Mouse (Mus musculus) heart, postnatal 0 days (tissue): ENCODE measurements around the gene Sf3b2. TPM values are rescaled to one million over a fixed set of nuclear protein-coding genes. Genes with fewer than 3 reads are reported as not detected.

Experiments
- ATAC-seq: fragments of 200-750 bp; cut with Nextera tagmentation; 2 replicates; pipeline ENCODE4 v1.8.0; 2017; ENCODE audit warnings: low read depth, moderate number of reproducible peaks, moderate library complexity; ENCODE audit not compliant: insufficient read depth
- DNase-seq: peaks from one replicate; pipeline ENCODE4 v3.0.0-alpha.2; 2016; ENCODE audit warnings: low spot score
- H3K27ac ChIP-seq: fragments of 300-500 bp; sonication (generic); 2 replicates; pipeline ENCODE4 v1.5.1; 2014; ENCODE audit warnings: low read depth, mild to moderate bottlenecking
- H3K27me3 ChIP-seq: fragments of 300-500 bp; sonication (generic); 2 replicates; pipeline ENCODE4 v1.6.1; 2014; ENCODE audit warnings: low read length, mixed read lengths; ENCODE audit not compliant: control insufficient read depth, insufficient read depth
- H3K36me3 ChIP-seq: fragments of 300-500 bp; sonication (generic); replicated peaks from 2 replicates; pipeline ENCODE4 v1.6.1; 2014; ENCODE audit warnings: low read length, mixed read lengths; ENCODE audit not compliant: control insufficient read depth, insufficient read depth
- H3K4me1 ChIP-seq: fragments of 300-500 bp; sonication (generic); 2 replicates; pipeline ENCODE4 v1.6.1; 2014; ENCODE audit warnings: antibody characterized with exemption; ENCODE audit not compliant: control insufficient read depth, insufficient read depth
- H3K4me2 ChIP-seq: fragments of 300-500 bp; sonication (generic); 2 replicates; pipeline ENCODE4 v1.6.1; 2014; ENCODE audit warnings: low read depth, mild to moderate bottlenecking, low read length, moderate library complexity
- H3K4me3 ChIP-seq: fragments of 300-500 bp; sonication (generic); 2 replicates; pipeline ENCODE4 v1.5.1; 2014; ENCODE audit warnings: low read depth, low read length
- H3K9ac ChIP-seq: fragments of 300-500 bp; sonication (generic); replicated peaks from 2 replicates; pipeline ENCODE4 v1.6.1; 2014; ENCODE audit warnings: low read depth, low read length, mixed read lengths
- H3K9me3 ChIP-seq: fragments of 300-500 bp; sonication (generic); replicated peaks from 2 replicates; pipeline ENCODE4 v1.6.1; 2016; ENCODE audit warnings: low read length; ENCODE audit not compliant: control insufficient read depth
- CTCF ChIP-seq: IDR thresholded peaks from 2 replicates; pipeline ENCODE4 v1.5.1; 2016; ENCODE audit warnings: antibody characterized with exemption, control low read depth, low read depth
- EP300 ChIP-seq: IDR thresholded peaks from 2 replicates; pipeline ENCODE4 v1.6.1; 2016; ENCODE audit warnings: antibody characterized with exemption, low read depth
- WGBS: fragments of 180-500 bp; shearing (Covaris S2); extraction: QIAGEN DNeasy Blood & Tissue Kit; methylation state at CpG from one replicate; pipeline ENCODE4 v1.1.7; 2014; 5-methylcytosine and 5-hydroxymethylcytosine counted together
- polyA plus RNA-seq: library from polyadenylated mRNA; unstranded; fragments of >200 nt; fragmentation: Nextera tagmentation; extraction: Ambion mirVana; gene quantifications from 2 replicates; pipeline ENCODE4 v1.2.1, GENCODE M21; 2015
- total RNA-seq: library from RNA; depleted of rRNA; stranded (reverse); fragments of >200 nt; gene quantifications from 2 replicates; pipeline ENCODE4 v1.2.3, GENCODE M21; 2014; ENCODE audit warnings: low replicate concordance; rRNA removed

The Sf3b2 gene
- total RNA-seq (132 and 175 TPM in 2 replicates), polyA plus RNA-seq (158 and 159 TPM in 2 replicates)

- under 1% methylated on average over 46 of the region's 46 CpGs for WGBS
- Histone ChIP-seq H3K27me3 (no peaks in the 10 kb centered on the region), H3K4me3 (peak within 1 kb of the TSS; percentile 91), H3K4me1 (peaks cover 30% of the 10 kb centered on the region), H3K9me3 (no peaks in the 10 kb centered on the region), H3K36me3 (peaks cover 36% of the 10 kb centered on the region), H3K27ac (peak within 1 kb of the TSS; percentile 89), H3K9ac (peak within 1 kb of the TSS; percentile 73), H3K4me2 (peak within 1 kb of the TSS; percentile 90)
- TF ChIP-seq CTCF (peak; percentile 76), EP300 (peak; percentile 59; the same call in 1 of the 2 replicates)
- ATAC-seq (peak; percentile 96), DNase-seq (peak; percentile 100)
These were observed at the start of gene Sf3b2 for GRCm38 (mm10) chr19:5294972-5295735. Sf3b2 (minus strand) TSS chr19:5295455.

- no peaks in the 10 kb centered on the region for H3K27me3 ChIP-seq
- H3K27ac ChIP-seq = no peak overlapping the region
- no peaks in the 10 kb centered on the region for H3K4me1 ChIP-seq
- no peak for TF ChIP-seq CTCF
- TF ChIP-seq EP300 = no peak
- no peaks in the 10 kb centered on the region for H3K36me3 ChIP-seq
- no peaks in the 10 kb centered on the region for H3K9me3 ChIP-seq
- H3K4me3 ChIP-seq = no peak overlapping the region
- ATAC-seq (no peak), DNase-seq (no peak)
- no peak overlapping the region for H3K4me2 ChIP-seq
- no peak overlapping the region for H3K9ac ChIP-seq
- 82% methylated on average over 7 of the region's 7 CpGs for WGBS
These were observed 46.1 kb upstream of the Sf3b2 start for GRCm38 (mm10) chr19:5341360-5341759.

GRCm38 (mm10) chr19:5337975-5338374 lies 42.7 kb upstream of the Sf3b2 start:
- TF ChIP-seq CTCF = peak; percentile 88
- no peak for TF ChIP-seq EP300
- ATAC-seq (peak; percentile 41; the same call in 1 of the 2 replicates), DNase-seq (peak; percentile 60)
- Histone ChIP-seq H3K4me2 (no peak overlapping the region), H3K9me3 (no peaks in the 10 kb centered on the region), H3K27me3 (no peaks in the 10 kb centered on the region), H3K36me3 (no peaks in the 10 kb centered on the region), H3K4me3 (no peak overlapping the region), H3K27ac (no peak overlapping the region), H3K9ac (no peak overlapping the region), H3K4me1 (no peaks in the 10 kb centered on the region)
- 18% methylated on average over 5 of the region's 5 CpGs for WGBS

- 76% methylated on average over 6 of the region's 6 CpGs for WGBS
- no peaks in the 10 kb centered on the region for H3K4me1 ChIP-seq
- H3K4me3 ChIP-seq = no peak within 1 kb of the TSS
- no peak within 1 kb of the TSS for H3K27ac ChIP-seq
- no peak within 1 kb of the TSS for H3K4me2 ChIP-seq
- TF ChIP-seq EP300 = no peak
- no peak for TF ChIP-seq CTCF
- DNase-seq = no peak
- no peak for ATAC-seq
- no peaks in the 10 kb centered on the region for H3K9me3 ChIP-seq
- H3K27me3 ChIP-seq = no peaks in the 10 kb centered on the region
- H3K36me3 ChIP-seq = no peaks in the 10 kb centered on the region
- no peak within 1 kb of the TSS for H3K9ac ChIP-seq
These were observed 40.2 kb upstream of the Sf3b2 start, which contains the start of gene Catsper1 for GRCm38 (mm10) chr19:5335441-5335840. Catsper1 (plus strand) TSS chr19:5335741.

GRCm38 (mm10) chr19:5334741-5335140 lies 39.5 kb upstream of the Sf3b2 start:
- no peaks in the 10 kb centered on the region for H3K4me1 ChIP-seq
- H3K4me3 ChIP-seq = no peak overlapping the region
- no peaks in the 10 kb centered on the region for H3K9me3 ChIP-seq
- H3K27me3 ChIP-seq = no peaks in the 10 kb centered on the region
- ATAC-seq (peak; percentile 27; the same call in 1 of the 2 replicates), DNase-seq (no peak)
- H3K36me3 ChIP-seq = no peaks in the 10 kb centered on the region
- H3K4me2 ChIP-seq = no peak overlapping the region
- TF ChIP-seq EP300 (no peak), CTCF (no peak)
- no peak overlapping the region for H3K27ac ChIP-seq
- WGBS = 27% methylated on average over 5 of the region's 5 CpGs
- H3K9ac ChIP-seq = no peak overlapping the region
